Comparison of ENCODE assay signal across 11 mouse cellular contexts in genomic region chr16:17554702-17555101, GRCm38 (mm10). TPM values are rescaled to one million over a fixed set of nuclear protein-coding genes. Genes with fewer than 3 reads are reported as not detected.
DNase-seq lines count a peak whose midpoint lies in the region; ATAC-seq and TF ChIP-seq lines count a peak whose summit lies in the region.
"Not testable (repeated sequence)": the region's sequence is repeated elsewhere in the genome, so short reads cannot be mapped to it uniquely, and the experiment has no call there.
"Had no signal": no experiment of that assay in that cellular context is flagged by ENCODE, and none has a peak within 500 bp of the region (broad histone marks: within the 10 kb centered on the region; RNA-seq: fewer than 3 reads in every experiment).

No protein-coding gene starts in this region.

- in situ Hi-C loops in ES-E14 (cut with MboI; ENCODE audit: low sequenced_read_pairs in 2 of 2, unreplicated experiment in 2 of 2), result not testable (repeated sequence)

- H3K4me3 ChIP-seq in ES-E14 (ENCODE audit: insufficient read depth in 1 of 2, low read depth in 1 of 2, low read length in 2 of 2, poor library complexity in 1 of 2, severe bottlenecking in 1 of 2), result peak overlapping the region in 1 of 2 experiments; percentile 47; a peak in 1 of 4 replicates
- not testable (repeated sequence) for H3K4me3 ChIP-seq in forebrain, embryonic 14.5 days (ENCODE audit: low read depth, low read length); hindbrain, embryonic 12.5 days; limb, embryonic 11.5 days (ENCODE audit: low read depth, low read length); lung, embryonic 14.5 days (ENCODE audit: low read depth, low read length); thymus, adult 2 months (ENCODE audit: control insufficient read depth, insufficient read depth, low read length)

- peak; percentile 47; the same call in 1 of the 2 replicates for ATAC-seq in forebrain, embryonic 14.5 days
- ATAC-seq in hindbrain, embryonic 12.5 days (ENCODE audit: low FRiP score), result peak; percentile 53
- not testable (repeated sequence) for ATAC-seq in limb, embryonic 11.5 days (ENCODE audit: insufficient number of reproducible peaks, low FRiP score, low TSS enrichment, low read depth)
- peak; percentile 45; the same call in 1 of the 2 replicates for ATAC-seq in lung, embryonic 14.5 days (ENCODE audit: insufficient read depth)

- 10% methylated on average over 4 of the region's 4 CpGs for whole genome bisulfite sequencing in forebrain, embryonic 14.5 days
- WGBS in hindbrain, embryonic 12.5 days, result 13% methylated on average over 4 of the region's 4 CpGs
- WGBS in limb, embryonic 11.5 days, result 37% methylated on average over 4 of the region's 4 CpGs
- WGBS in lung, embryonic 14.5 days, result 17% methylated on average over 4 of the region's 4 CpGs
- 60% methylated on average over 4 of the region's 4 CpGs for WGBS in thymus, adult 2 months

- not testable (repeated sequence) for DNase-seq in ES-E14 (ENCODE audit: low read depth, low spot score); limb, embryonic 11.5 days (ENCODE audit: low spot score); thymus, adult 2 months
- peak; percentile 67 for DNase-seq in embryo, embryonic 11 days
- DNase-seq in forebrain, embryonic 14.5 days (ENCODE audit: low spot score), result peak; percentile 39
- DNase-seq in lung, embryonic 14.5 days, result peak; percentile 62
- DNase-seq in naive thymus-derived CD4-positive, alpha-beta T cell, adult 2 months (ENCODE audit: low read depth), result peak; percentile 20

- H3K4me1 ChIP-seq in ES-E14 (ENCODE audit: control insufficient read depth in 2 of 2, insufficient read depth in 2 of 2, low read length in 2 of 2, poor library complexity in 1 of 2), result peaks cover 0 to 21% of the 10 kb centered on the region in 2 experiments; a peak in 2 of 4 replicates
- H3K4me1 ChIP-seq in forebrain, embryonic 14.5 days (ENCODE audit: control insufficient read depth, insufficient read depth, low read length), result not testable (repeated sequence)
- H3K4me1 ChIP-seq in hindbrain, embryonic 12.5 days, result peaks cover 35% of the 10 kb centered on the region
- H3K4me1 ChIP-seq in limb, embryonic 11.5 days (ENCODE audit: control insufficient read depth, insufficient read depth, low read length), result peaks cover 14% of the 10 kb centered on the region
- H3K4me1 ChIP-seq in lung, embryonic 14.5 days (ENCODE audit: insufficient read depth), result peaks cover 13% of the 10 kb centered on the region; the same call in 1 of the 2 replicates
- peaks cover 16% of the 10 kb centered on the region for H3K4me1 ChIP-seq in thymus, adult 2 months (replicated peaks; ENCODE audit: control insufficient read depth, insufficient read depth, low read length)

- not testable (repeated sequence) for TF ChIP-seq POLR2A in thymus, adult 2 months (IDR thresholded peaks at IDR 0.05; ENCODE audit: control insufficient read depth, extremely low read depth, insufficient read depth, low read length, poor library complexity)

- H3K4me2 ChIP-seq in forebrain, embryonic 14.5 days (ENCODE audit: low read length), result not testable (repeated sequence)
- peak overlapping the region; percentile 49 for H3K4me2 ChIP-seq in hindbrain, embryonic 12.5 days (replicated peaks)
- peak overlapping the region; percentile 39; the same call in 1 of the 2 replicates for H3K4me2 ChIP-seq in limb, embryonic 11.5 days (ENCODE audit: low read depth, severe bottlenecking)
- H3K4me2 ChIP-seq in lung, embryonic 14.5 days, result peak overlapping the region; percentile 52

- H3K27me3 ChIP-seq in forebrain, embryonic 14.5 days (replicated peaks; ENCODE audit: control insufficient read depth, insufficient read depth, low read length); hindbrain, embryonic 12.5 days; limb, embryonic 11.5 days (ENCODE audit: control insufficient read depth, insufficient read depth, low read length); lung, embryonic 14.5 days (ENCODE audit: insufficient read depth, low read length); thymus, adult 2 months (ENCODE audit: control insufficient read depth, insufficient read depth, low read length): not testable (repeated sequence)

- TF ChIP-seq CTCF in lung, embryonic 14.5 days (IDR thresholded peaks at IDR 0.05; ENCODE audit: low read depth); thymus, adult 2 months (IDR thresholded peaks at IDR 0.05; ENCODE audit: borderline replicate concordance, control insufficient read depth, extremely low read depth, insufficient read depth, low read length, poor library complexity): not testable (repeated sequence)

- H3K9me3 ChIP-seq in ES-E14 (ENCODE audit: control insufficient read depth, insufficient read depth, low read depth, low read length); forebrain, embryonic 14.5 days (replicated peaks; ENCODE audit: control insufficient read depth, low read length); hindbrain, embryonic 12.5 days (replicated peaks); limb, embryonic 11.5 days (ENCODE audit: control insufficient read depth, low read length); lung, embryonic 14.5 days (ENCODE audit: low read depth, low read length): not testable (repeated sequence)

- peak overlapping the region; percentile 15; the same call in 1 of the 2 replicates for H3K27ac ChIP-seq in ES-E14 (ENCODE audit: insufficient read depth, low read depth, low read length, poor library complexity, severe bottlenecking)
- peak overlapping the region; percentile 64 for H3K27ac ChIP-seq in forebrain, embryonic 14.5 days (ENCODE audit: low read depth, low read length)
- peak overlapping the region; percentile 79 for H3K27ac ChIP-seq in hindbrain, embryonic 12.5 days
- not testable (repeated sequence) for H3K27ac ChIP-seq in limb, embryonic 11.5 days (replicated peaks; ENCODE audit: low read depth, low read length)
- peak overlapping the region; percentile 59 for H3K27ac ChIP-seq in lung, embryonic 14.5 days (ENCODE audit: low read depth)
- 0 out of 2 replicates have a peak overlapping the region, but pooled peaks have one; percentile 9 for H3K27ac ChIP-seq in thymus, adult 2 months (ENCODE audit: control insufficient read depth, insufficient read depth, low read length)

- not testable (repeated sequence) for H3K36me3 ChIP-seq in ES-E14 (ENCODE audit: control insufficient read depth, insufficient read depth, low read length, poor library complexity, severe bottlenecking); forebrain, embryonic 14.5 days (ENCODE audit: control insufficient read depth, insufficient read depth, low read length); hindbrain, embryonic 12.5 days; limb, embryonic 11.5 days (ENCODE audit: control insufficient read depth, insufficient read depth, low read length); lung, embryonic 14.5 days (ENCODE audit: insufficient read depth); thymus, adult 2 months (ENCODE audit: control insufficient read depth, insufficient read depth, low read length)

- not testable (repeated sequence) for H3K9ac ChIP-seq in ES-E14 (ENCODE audit: insufficient read depth, low read depth, low read length, poor library complexity, severe bottlenecking); forebrain, embryonic 14.5 days (ENCODE audit: low read length); limb, embryonic 11.5 days (ENCODE audit: low read length); lung, embryonic 14.5 days
- 0 out of 2 replicates have a peak overlapping the region, but pooled peaks have one; percentile 23 for H3K9ac ChIP-seq in hindbrain, embryonic 12.5 days

RNA-seq across cellular contexts. Expression of gene Lrrc74b, which starts 6.3 kb away (rescaled TPM):
- 0.09 TPM in 1 of 2 replicates, not detected in the other for total RNA-seq in ES-E14 (2012; rRNA removed)
- polyA plus RNA-seq in forebrain, embryonic 14.5 days (2014; fragmentation: Nextera tagmentation; extraction: Ambion mirVana), result 0.62 and 1.1 TPM in 2 replicates
- 1.1 and 1.3 TPM in 2 replicates for polyA plus RNA-seq in hindbrain, embryonic 12.5 days (2016; fragmentation: Nextera tagmentation; extraction: Ambion mirVana)
- polyA plus RNA-seq in limb, embryonic 11.5 days (2014; fragmentation: Nextera tagmentation; extraction: Ambion mirVana), result 0.20 TPM in 1 of 2 replicates, not detected in the other
- polyA plus RNA-seq in lung, embryonic 14.5 days (2014; fragmentation: Nextera tagmentation; extraction: Ambion mirVana), result 0.31 and 0.42 TPM in 2 replicates
- 0.10 and 0.11 TPM in 2 replicates for polyA plus RNA-seq in thymus, adult 2 months (2012; rRNA removed)
- total RNA-seq: heart, adult 8-10 months; neutrophil, adult 5-6 weeks had no signal

RNA-seq across cellular contexts. Expression of gene P2rx6, which starts 7.0 kb away (rescaled TPM):
- total RNA-seq in ES-E14 (2012; rRNA removed), result 0.09 and 0.42 TPM in 2 replicates
- polyA plus RNA-seq in forebrain, embryonic 14.5 days (2014; fragmentation: Nextera tagmentation; extraction: Ambion mirVana), result 1.1 and 1.3 TPM in 2 replicates
- polyA plus RNA-seq in hindbrain, embryonic 12.5 days (2016; fragmentation: Nextera tagmentation; extraction: Ambion mirVana), result 1.8 and 2.2 TPM in 2 replicates
- 0.27 and 0.47 TPM in 2 replicates for polyA plus RNA-seq in limb, embryonic 11.5 days (2014; fragmentation: Nextera tagmentation; extraction: Ambion mirVana)
- 1.6 and 1.7 TPM in 2 replicates for polyA plus RNA-seq in lung, embryonic 14.5 days (2014; fragmentation: Nextera tagmentation; extraction: Ambion mirVana)
- 1.6 and 1.8 TPM in 2 replicates for polyA plus RNA-seq in thymus, adult 2 months (2012; rRNA removed)
- total RNA-seq: megakaryocyte progenitor cell, adult 5-6 weeks; neutrophil, adult 5-6 weeks had no signal

RNA-seq across cellular contexts. Expression of gene Thap7, which starts 23.8 kb away (rescaled TPM):
- total RNA-seq in ES-E14 (2012; rRNA removed), result 24.4 and 32.9 TPM in 2 replicates
- polyA plus RNA-seq in forebrain, embryonic 14.5 days (2014; fragmentation: Nextera tagmentation; extraction: Ambion mirVana), result 60.9 and 61.6 TPM in 2 replicates
- polyA plus RNA-seq in hindbrain, embryonic 12.5 days (2016; fragmentation: Nextera tagmentation; extraction: Ambion mirVana), result 57.7 and 66.5 TPM in 2 replicates
- polyA plus RNA-seq in limb, embryonic 11.5 days (2014; fragmentation: Nextera tagmentation; extraction: Ambion mirVana), result 49.1 and 58.7 TPM in 2 replicates
- 47.4 and 51.4 TPM in 2 replicates for polyA plus RNA-seq in lung, embryonic 14.5 days (2014; fragmentation: Nextera tagmentation; extraction: Ambion mirVana)
- 139 and 141 TPM in 2 replicates for polyA plus RNA-seq in thymus, adult 2 months (2012; rRNA removed)

RNA-seq across cellular contexts. Expression of gene Slc7a4, which starts 28.3 kb away (rescaled TPM):
- total RNA-seq in ES-E14 (2012; rRNA removed), result 2.9 and 6.9 TPM in 2 replicates
- polyA plus RNA-seq in forebrain, embryonic 14.5 days (2014; fragmentation: Nextera tagmentation; extraction: Ambion mirVana), result 23.3 and 27.1 TPM in 2 replicates
- polyA plus RNA-seq in hindbrain, embryonic 12.5 days (2016; fragmentation: Nextera tagmentation; extraction: Ambion mirVana), result 6.8 and 7.8 TPM in 2 replicates
- polyA plus RNA-seq in limb, embryonic 11.5 days (2014; fragmentation: Nextera tagmentation; extraction: Ambion mirVana), result 1.1 and 1.8 TPM in 2 replicates
- 6.2 and 8.0 TPM in 2 replicates for polyA plus RNA-seq in lung, embryonic 14.5 days (2014; fragmentation: Nextera tagmentation; extraction: Ambion mirVana)
- polyA plus RNA-seq in thymus, adult 2 months (2012; rRNA removed), result 5.0 and 6.5 TPM in 2 replicates

RNA-seq across cellular contexts. Expression of gene Lztr1, which starts 46.2 kb away (rescaled TPM):
- total RNA-seq in ES-E14 (2012; rRNA removed), result 63.1 and 89.0 TPM in 2 replicates
- polyA plus RNA-seq in forebrain, embryonic 14.5 days (2014; fragmentation: Nextera tagmentation; extraction: Ambion mirVana), result 87.6 and 91.9 TPM in 2 replicates
- 113 and 121 TPM in 2 replicates for polyA plus RNA-seq in hindbrain, embryonic 12.5 days (2016; fragmentation: Nextera tagmentation; extraction: Ambion mirVana)
- polyA plus RNA-seq in limb, embryonic 11.5 days (2014; fragmentation: Nextera tagmentation; extraction: Ambion mirVana), result 76.1 and 92.9 TPM in 2 replicates
- 78.4 and 80.0 TPM in 2 replicates for polyA plus RNA-seq in lung, embryonic 14.5 days (2014; fragmentation: Nextera tagmentation; extraction: Ambion mirVana)
- 291 and 303 TPM in 2 replicates for polyA plus RNA-seq in thymus, adult 2 months (2012; rRNA removed)
